Mouse (Mus musculus): ENCODE data around the gene Efcab9. TPM values are rescaled to one million over a fixed set of nuclear protein-coding genes. Genes with fewer than 3 reads are reported as not detected.
"Not testable (repeated sequence)": the region's sequence is repeated elsewhere in the genome, so short reads cannot be mapped to it uniquely, and the experiment has no call there.

Gene Efcab9
- polyA plus RNA-seq, 1 experiment from 2014 or later = 0.36 TPM

GRCm38 (mm10) chr11:32516091-32516490, 15.8 kb downstream of the Efcab9 start:
- 90% methylated on average over 12 of the region's 12 CpGs for WGBS

GRCm38 (mm10) chr11:32514853-32515252, 17.0 kb downstream of the Efcab9 start:
- WGBS = 92% methylated on average over 5 of the region's 5 CpGs
- H3K27me3 ChIP-seq; H3K9me3 ChIP-seq; H3K4me2 ChIP-seq; H3K4me3 ChIP-seq (replicated peaks); H3K4me1 ChIP-seq (replicated peaks); H3K27ac ChIP-seq; H3K9ac ChIP-seq (replicated peaks); ATAC-seq (ENCODE audit: insufficient number of reproducible peaks, insufficient read depth, low FRiP score, low TSS enrichment, low read depth): not testable (repeated sequence)
- H3K36me3 ChIP-seq = peaks cover 48% of the 10 kb centered on the region

More at GRCm38 (mm10) chr11:32516091-32516490, 15.8 kb downstream of the Efcab9 start:
- H3K9me3 ChIP-seq = no peaks in the 10 kb centered on the region
- H3K4me1 ChIP-seq (replicated peaks) = no peaks in the 10 kb centered on the region
- no peaks in the 10 kb centered on the region for H3K27me3 ChIP-seq
- H3K27ac ChIP-seq = no peak overlapping the region
- peaks cover 48% of the 10 kb centered on the region for H3K36me3 ChIP-seq
- no peak overlapping the region for H3K4me2 ChIP-seq
- ATAC-seq (ENCODE audit: insufficient number of reproducible peaks, insufficient read depth, low FRiP score, low TSS enrichment, low read depth) = no peak
- no peak overlapping the region for H3K9ac ChIP-seq (replicated peaks)
- no peak overlapping the region for H3K4me3 ChIP-seq (replicated peaks)

- no peak overlapping the region for H3K27ac ChIP-seq
- H3K27me3 ChIP-seq = no peaks in the 10 kb centered on the region
- H3K4me2 ChIP-seq = no peak overlapping the region
- no peaks in the 10 kb centered on the region for H3K9me3 ChIP-seq
- WGBS = 52% methylated on average over 1 of the region's 1 CpGs
- H3K4me3 ChIP-seq (replicated peaks) = no peak overlapping the region
- ATAC-seq (ENCODE audit: insufficient number of reproducible peaks, insufficient read depth, low FRiP score, low TSS enrichment, low read depth) = no peak
- H3K36me3 ChIP-seq = peaks cover 14% of the 10 kb centered on the region
- H3K9ac ChIP-seq (replicated peaks) = no peak overlapping the region
- no peaks in the 10 kb centered on the region for H3K4me1 ChIP-seq (replicated peaks)
Observed at GRCm38 (mm10) chr11:32510930-32511329, 21.0 kb downstream of the Efcab9 start.

GRCm38 (mm10) chr11:32505091-32505739, 26.7 kb downstream of the Efcab9 start:
- Histone ChIP-seq H3K9ac (replicated peaks) (no peak overlapping the region), H3K9me3 (no peaks in the 10 kb centered on the region), H3K27ac (no peak overlapping the region), H3K36me3 (peaks cover 31% of the 10 kb centered on the region), H3K27me3 (no peaks in the 10 kb centered on the region), H3K4me1 (replicated peaks) (no peaks in the 10 kb centered on the region), H3K4me2 (no peak overlapping the region), H3K4me3 (replicated peaks) (no peak overlapping the region)
- no peak for ATAC-seq (ENCODE audit: insufficient number of reproducible peaks, insufficient read depth, low FRiP score, low TSS enrichment, low read depth)
- 84% methylated on average over 7 of the region's 7 CpGs for WGBS

GRCm38 (mm10) chr11:32503711-32504110, 28.2 kb downstream of the Efcab9 start:
- no peaks in the 10 kb centered on the region for H3K27me3 ChIP-seq
- no peak for ATAC-seq (ENCODE audit: insufficient number of reproducible peaks, insufficient read depth, low FRiP score, low TSS enrichment, low read depth)
- no peak overlapping the region for H3K4me3 ChIP-seq (replicated peaks)
- no peak overlapping the region for H3K9ac ChIP-seq (replicated peaks)
- H3K36me3 ChIP-seq = peaks cover 42% of the 10 kb centered on the region
- no peaks in the 10 kb centered on the region for H3K4me1 ChIP-seq (replicated peaks)
- no peak overlapping the region for H3K27ac ChIP-seq
- no peaks in the 10 kb centered on the region for H3K9me3 ChIP-seq
- 92% methylated on average over 2 of the region's 2 CpGs for WGBS
- no peak overlapping the region for H3K4me2 ChIP-seq

GRCm38 (mm10) chr11:32499931-32500330, 31.9 kb downstream of the Efcab9 start:
- peaks cover 42% of the 10 kb centered on the region for H3K36me3 ChIP-seq
- no peak overlapping the region for H3K4me2 ChIP-seq
- H3K4me3 ChIP-seq (replicated peaks) = no peak overlapping the region
- H3K9me3 ChIP-seq = no peaks in the 10 kb centered on the region
- no peak overlapping the region for H3K9ac ChIP-seq (replicated peaks)
- ATAC-seq (ENCODE audit: insufficient number of reproducible peaks, insufficient read depth, low FRiP score, low TSS enrichment, low read depth) = no peak
- WGBS = 91% methylated on average over 4 of the region's 4 CpGs
- no peak overlapping the region for H3K27ac ChIP-seq
- no peaks in the 10 kb centered on the region for H3K27me3 ChIP-seq
- H3K4me1 ChIP-seq (replicated peaks) = no peaks in the 10 kb centered on the region

- Histone ChIP-seq H3K4me2 (no peak overlapping the region), H3K4me1 (replicated peaks) (0 out of 2 replicates have a peak, but pooled peaks cover under 1% of the 10 kb centered on the region), H3K27ac (no peak overlapping the region), H3K9ac (replicated peaks) (no peak overlapping the region), H3K4me3 (replicated peaks) (no peak overlapping the region), H3K36me3 (peaks cover 40% of the 10 kb centered on the region), H3K9me3 (no peaks in the 10 kb centered on the region), H3K27me3 (no peaks in the 10 kb centered on the region)
- 91% methylated on average over 7 of the region's 7 CpGs for WGBS
- no peak for ATAC-seq (ENCODE audit: insufficient number of reproducible peaks, insufficient read depth, low FRiP score, low TSS enrichment, low read depth)
Observed at GRCm38 (mm10) chr11:32498757-32499535, 32.9 kb downstream of the Efcab9 start.

- 0 out of 2 replicates have a peak, but pooled peaks cover 8% of the 10 kb centered on the region for H3K4me1 ChIP-seq (replicated peaks)
- WGBS = 81% methylated on average over 2 of the region's 2 CpGs
- H3K27ac ChIP-seq = no peak overlapping the region
- no peaks in the 10 kb centered on the region for H3K9me3 ChIP-seq
- H3K27me3 ChIP-seq = no peaks in the 10 kb centered on the region
- H3K9ac ChIP-seq (replicated peaks) = no peak overlapping the region
- no peak for ATAC-seq (ENCODE audit: insufficient number of reproducible peaks, insufficient read depth, low FRiP score, low TSS enrichment, low read depth)
- no peak overlapping the region for H3K4me3 ChIP-seq (replicated peaks)
- H3K36me3 ChIP-seq = peaks cover 11% of the 10 kb centered on the region
- H3K4me2 ChIP-seq = no peak overlapping the region
Observed at GRCm38 (mm10) chr11:32495283-32495682, 36.6 kb downstream of the Efcab9 start.

- Histone ChIP-seq H3K9me3 (no peaks in the 10 kb centered on the region), H3K27me3 (no peaks in the 10 kb centered on the region), H3K9ac (replicated peaks) (no peak overlapping the region), H3K4me1 (replicated peaks) (peaks cover 25% of the 10 kb centered on the region), H3K27ac (no peak overlapping the region), H3K4me2 (no peak overlapping the region), H3K36me3 (no peaks in the 10 kb centered on the region), H3K4me3 (replicated peaks) (no peak overlapping the region)
- ATAC-seq (ENCODE audit: insufficient number of reproducible peaks, insufficient read depth, low FRiP score, low TSS enrichment, low read depth) = no peak
Observed at GRCm38 (mm10) chr11:32493312-32493711, 38.6 kb downstream of the Efcab9 start.

- Histone ChIP-seq H3K9me3 (no peaks in the 10 kb centered on the region), H3K4me3 (replicated peaks) (no peak overlapping the region), H3K4me2 (no peak overlapping the region), H3K9ac (replicated peaks) (no peak overlapping the region), H3K27ac (no peak overlapping the region), H3K36me3 (peaks cover 10% of the 10 kb centered on the region), H3K4me1 (replicated peaks) (peaks cover 25% of the 10 kb centered on the region), H3K27me3 (no peaks in the 10 kb centered on the region)
- no peak for ATAC-seq (ENCODE audit: insufficient number of reproducible peaks, insufficient read depth, low FRiP score, low TSS enrichment, low read depth)
- 99% methylated on average over 2 of the region's 2 CpGs for WGBS
Observed at GRCm38 (mm10) chr11:32491079-32491478, 40.8 kb downstream of the Efcab9 start.

GRCm38 (mm10) chr11:32488808-32489670, 42.8 kb downstream of the Efcab9 start:
- no peak for ATAC-seq (ENCODE audit: insufficient number of reproducible peaks, insufficient read depth, low FRiP score, low TSS enrichment, low read depth)
- Histone ChIP-seq H3K9ac (replicated peaks) (no peak overlapping the region), H3K36me3 (peaks cover 10% of the 10 kb centered on the region), H3K9me3 (no peaks in the 10 kb centered on the region), H3K4me3 (replicated peaks) (no peak overlapping the region), H3K27me3 (no peaks in the 10 kb centered on the region), H3K27ac (no peak overlapping the region), H3K4me1 (replicated peaks) (peaks cover 25% of the 10 kb centered on the region), H3K4me2 (no peak overlapping the region)
- WGBS = 80% methylated on average over 5 of the region's 5 CpGs
